Mouse (Mus musculus) retina, adult 2 months (tissue): ENCODE data around the gene Slc4a1.

Source experiments
- DNase-seq: peaks from one replicate; pipeline ENCODE4 v3.0.0-alpha.2; 2012; ENCODE audit warnings: low read depth, low spot score

Gene Slc4a1

GRCm38 (mm10) chr11:102323516-102323915 lies 42.5 kb downstream of the Slc4a1 start:
- no peak for DNase-seq

GRCm38 (mm10) chr11:102321931-102322330 lies 44.1 kb downstream of the Slc4a1 start:
- no peak for DNase-seq

- no peak for DNase-seq
These were observed 45.4 kb downstream of the Slc4a1 start for GRCm38 (mm10) chr11:102320686-102321005.

DNA sequence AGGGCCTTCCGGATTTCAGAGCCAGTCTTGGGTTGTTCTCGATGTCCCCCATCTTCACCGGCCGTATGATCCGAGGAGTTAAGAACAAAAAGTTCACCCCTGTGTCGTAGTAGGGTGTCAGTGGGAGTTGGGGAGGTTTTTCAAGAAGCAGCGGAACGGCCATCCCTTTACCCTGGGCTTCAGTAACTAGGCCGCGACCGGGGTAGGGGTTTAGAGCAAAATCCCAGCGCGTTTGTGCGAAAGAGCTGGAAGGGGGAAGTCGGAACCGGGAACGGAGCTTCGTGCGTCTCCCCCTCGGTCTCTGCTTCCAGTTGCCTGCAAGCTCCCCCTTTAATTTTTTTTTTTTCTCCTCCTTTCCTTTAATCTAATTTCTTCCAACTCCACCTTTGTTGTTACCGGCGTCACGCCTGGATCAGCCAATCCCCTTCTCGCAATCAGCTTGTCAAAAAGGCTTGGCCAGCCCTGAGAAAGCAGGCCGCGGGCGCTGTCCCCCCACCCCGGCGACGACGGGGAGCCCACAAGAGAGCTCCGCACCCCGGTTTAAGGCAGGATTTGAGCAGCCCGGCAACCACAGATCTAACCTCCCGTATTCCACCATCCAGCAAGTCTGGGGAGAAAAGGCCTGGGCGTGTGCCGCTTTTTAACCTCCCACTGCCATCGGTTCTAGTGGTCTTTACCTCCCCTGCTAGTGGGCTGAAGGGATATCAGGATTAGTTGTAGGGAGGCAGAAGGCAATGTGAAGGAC lies 45.9 kb downstream of the Slc4a1 start:
- DNase-seq: peak; percentile 61

DNA sequence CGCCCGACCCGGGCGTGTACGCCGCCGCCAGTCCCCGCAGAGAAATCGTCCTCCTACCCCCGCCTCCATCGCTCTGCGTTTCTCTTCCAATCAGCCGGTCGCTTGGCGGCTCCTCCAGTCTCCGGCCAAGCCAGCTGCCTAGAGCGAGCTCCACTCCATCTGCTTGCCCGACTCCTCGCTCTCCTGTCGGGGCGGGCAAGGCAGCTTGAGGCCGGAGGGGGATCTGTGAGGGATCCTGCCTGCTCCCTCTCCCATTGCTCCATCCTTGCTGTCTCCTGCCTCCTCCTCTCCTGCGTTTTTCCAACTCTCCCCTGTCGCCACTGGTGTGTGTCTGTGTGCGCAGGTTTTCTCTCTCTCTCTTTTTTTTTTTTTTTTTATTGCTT lies 46.6 kb downstream of the Slc4a1 start, which contains the start of gene Ubtf:
Gene Ubtf (minus strand): TSS at position 333 of the 383 bp plus-strand sequence.
- peak; percentile 69 for DNase-seq

- DNase-seq: peak; percentile 42
These were observed 47.2 kb downstream of the Slc4a1 start for GRCm38 (mm10) chr11:102318576-102319409.

GRCm38 (mm10) chr11:102317901-102318575 lies 48.0 kb downstream of the Slc4a1 start:
- DNase-seq: peak; percentile 47

DNA sequence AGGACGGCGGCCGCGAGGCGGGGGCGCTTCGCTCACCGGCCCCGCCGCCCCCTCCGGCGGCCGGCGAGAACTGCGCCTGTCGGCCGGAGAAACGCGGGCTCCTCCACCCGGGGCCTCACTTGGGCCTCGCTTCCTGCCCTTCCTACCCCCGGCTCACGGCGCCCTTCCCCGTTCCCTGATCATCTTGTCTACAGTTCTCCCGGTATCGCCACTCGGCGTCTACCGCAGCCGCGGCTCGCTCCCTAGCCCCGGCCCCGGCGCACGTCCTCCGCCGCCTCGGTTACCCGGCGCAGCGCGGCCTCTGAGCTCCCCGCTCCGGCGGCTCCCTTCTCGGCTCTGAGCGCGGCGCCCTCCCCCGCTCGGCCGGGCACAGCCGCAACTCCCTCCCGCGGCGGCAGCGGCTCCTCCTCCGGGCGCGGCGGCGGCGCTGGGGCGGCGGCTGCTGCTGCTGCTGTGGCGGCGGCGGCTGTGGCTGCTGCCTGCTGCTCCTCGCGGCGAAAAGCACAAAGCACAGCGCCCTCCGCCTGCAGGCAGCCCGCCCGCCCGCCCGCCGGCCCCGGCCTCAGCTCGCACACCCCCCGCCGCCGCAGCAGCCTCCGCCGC lies 48.6 kb downstream of the Slc4a1 start:
- no peak for DNase-seq

DNA sequence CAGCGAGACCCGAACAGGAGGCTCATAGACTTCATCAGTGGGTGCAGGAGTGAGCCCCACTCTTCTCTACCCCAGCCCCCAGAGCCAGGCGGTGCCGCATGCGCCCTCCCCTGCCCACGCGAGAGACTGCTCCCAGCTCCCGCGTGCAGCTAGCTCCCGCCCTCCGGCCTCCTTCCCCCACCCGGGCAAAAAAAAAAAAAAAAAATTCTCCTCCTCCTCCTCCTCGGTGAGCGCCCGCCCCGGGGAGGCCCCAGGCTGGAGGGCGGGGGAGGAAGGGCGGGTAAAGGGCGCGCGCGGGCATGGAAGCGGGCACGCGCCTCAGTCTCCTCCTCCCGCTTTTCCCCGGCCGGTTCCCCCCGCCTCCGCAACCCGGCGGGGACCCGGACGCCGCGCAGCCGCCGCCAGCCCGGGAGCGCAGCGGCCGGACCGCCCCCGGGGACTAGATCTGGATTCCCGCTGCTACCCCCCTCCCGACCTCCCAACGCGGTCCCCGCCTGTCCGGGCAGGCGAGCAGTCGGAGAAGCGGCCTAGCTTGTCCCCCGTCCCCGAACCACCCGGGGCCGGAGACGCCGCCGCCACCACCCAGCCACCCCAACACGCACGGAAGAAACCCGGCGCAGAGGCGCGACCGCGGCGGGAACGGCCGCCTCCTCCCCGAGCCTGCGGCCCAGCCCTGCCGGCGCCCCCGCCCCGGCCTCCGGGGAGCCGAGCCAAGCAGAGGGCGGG lies 49.3 kb downstream of the Slc4a1 start:
- peak; percentile 65 for DNase-seq

- DNase-seq: no peak
These were observed 50.1 kb downstream of the Slc4a1 start for GRCm38 (mm10) chr11:102315690-102316571.

GRCm38 (mm10) chr11:102314321-102314720 lies 51.7 kb downstream of the Slc4a1 start:
- no peak for DNase-seq

DNA sequence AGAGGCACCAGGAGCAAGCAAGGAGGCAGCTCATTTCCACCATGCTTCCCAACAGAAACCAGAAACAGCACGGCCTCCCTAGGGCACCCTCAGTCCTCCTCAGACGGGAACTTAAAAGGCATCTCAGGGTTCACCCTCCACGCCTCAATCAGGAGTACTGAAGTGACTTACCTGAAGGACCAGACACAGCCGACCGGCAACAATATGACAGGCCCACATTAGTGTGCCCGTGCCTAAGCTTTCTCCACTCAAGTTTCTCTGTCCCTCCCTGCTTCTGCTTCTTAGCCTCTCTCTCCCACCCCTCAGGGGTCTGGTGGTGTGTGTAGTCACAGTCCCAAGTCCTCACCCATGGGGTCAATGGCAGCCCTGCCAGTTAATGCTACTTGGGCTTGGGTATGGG lies 53.4 kb downstream of the Slc4a1 start:
- no peak for DNase-seq

GRCm38 (mm10) chr11:102311966-102312365 lies 54.0 kb downstream of the Slc4a1 start:
- DNase-seq: no peak

DNA sequence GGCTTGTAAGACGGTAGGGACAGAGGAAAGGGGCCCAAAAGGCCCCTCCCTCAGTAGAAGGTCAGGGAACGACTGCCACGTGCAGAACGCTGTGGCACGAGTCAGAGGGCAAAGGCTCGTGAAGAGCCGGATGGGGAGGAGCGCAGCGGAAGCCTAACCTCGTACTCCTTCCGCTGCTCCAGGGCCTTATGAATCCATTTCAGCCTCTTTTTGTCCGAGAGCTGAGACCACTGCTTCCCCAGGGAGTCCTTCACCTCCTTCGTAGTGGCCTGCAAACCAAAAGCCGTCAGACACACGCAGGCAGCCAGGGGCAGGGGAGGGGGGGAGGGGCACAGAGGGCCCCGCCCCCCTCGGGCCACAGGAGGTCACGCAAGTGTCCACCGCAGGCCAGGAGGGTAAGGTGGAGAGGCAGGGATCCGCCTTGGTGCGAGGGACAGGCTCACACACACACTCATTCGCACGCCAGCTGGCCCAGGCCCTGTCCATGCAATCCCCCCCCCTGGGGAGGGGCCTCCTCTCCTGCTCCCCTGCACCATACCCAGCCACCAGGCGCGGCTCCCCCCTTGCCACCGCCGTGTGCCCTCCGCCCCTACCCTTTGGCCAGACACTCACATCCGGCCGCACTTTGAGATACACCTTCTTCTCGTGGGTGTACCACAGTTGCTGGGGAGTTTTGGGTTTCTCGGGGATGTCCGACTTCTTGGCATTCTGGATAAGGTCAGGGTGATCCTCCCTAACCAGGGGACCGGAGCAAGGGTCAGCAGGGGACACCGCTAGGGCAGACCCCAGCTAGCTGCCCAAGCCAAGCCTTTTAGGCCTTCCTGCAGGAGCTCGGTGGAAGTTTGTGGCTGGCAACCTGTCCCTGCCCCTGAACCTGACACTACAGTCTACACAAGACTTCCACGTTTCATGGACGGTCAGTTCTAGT lies 55.0 kb downstream of the Slc4a1 start:
- DNase-seq: no peak

GRCm38 (mm10) chr11:102309821-102310617 lies 56.0 kb downstream of the Slc4a1 start:
- no peak for DNase-seq

DNA sequence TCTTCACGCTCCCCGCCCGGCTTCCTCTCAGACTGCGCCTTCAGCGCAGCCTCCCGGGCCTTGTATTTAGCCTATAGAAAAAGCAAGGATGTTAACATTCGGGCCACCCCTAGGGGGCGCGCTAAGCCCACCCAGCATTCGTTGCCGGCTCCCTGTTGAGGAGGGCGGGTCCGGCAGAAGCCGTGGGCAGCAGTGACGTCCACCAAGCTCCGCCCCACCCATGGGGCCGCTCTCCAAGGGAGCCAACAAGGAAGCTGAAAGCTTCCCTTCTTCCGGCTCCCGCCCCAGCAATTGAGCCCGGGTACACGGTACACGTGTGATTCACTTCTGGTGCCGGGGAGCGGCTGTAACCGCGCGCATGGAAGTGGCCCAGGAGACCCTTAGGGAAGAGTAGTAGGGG lies 57.0 kb downstream of the Slc4a1 start:
- peak; percentile 87 for DNase-seq

- no peak for DNase-seq
These were observed 57.9 kb downstream of the Slc4a1 start for GRCm38 (mm10) chr11:102308104-102308503.

- no peak for DNase-seq
These were observed 60.6 kb downstream of the Slc4a1 start for GRCm38 (mm10) chr11:102305359-102305758.
